Mouse (Mus musculus) heart, adult 2 months (tissue): ENCODE measurements around the gene Zfp277. TPM values are rescaled to one million over a fixed set of nuclear protein-coding genes. Genes with fewer than 3 reads are reported as not detected.

Experiments
- DNase-seq, 2 experiments: peaks; one replicate each; pipeline ENCODE4 v3.0.0; 2021
- H3K27ac ChIP-seq: fragments of 200-600 bp; 2 replicates; pipeline ENCODE4 v1.8.1; 2022
- H3K27me3 ChIP-seq: fragments of 200-500 bp; 2 replicates; pipeline ENCODE4 v1.6.1; 2012; ENCODE audit warnings: mild to moderate bottlenecking, low read length, inconsistent platforms, mixed read lengths; ENCODE audit not compliant: control insufficient read depth, insufficient read depth
- H3K36me3 ChIP-seq: fragments of 200-500 bp; 2 replicates; pipeline ENCODE4 v1.6.1; 2012; ENCODE audit warnings: low read length, inconsistent platforms; ENCODE audit not compliant: control insufficient read depth, insufficient read depth
- H3K4me1 ChIP-seq: fragments of 200-500 bp; 2 replicates; pipeline ENCODE4 v1.6.1; 2011; ENCODE audit warnings: low read length; ENCODE audit not compliant: control insufficient read depth, insufficient read depth
- H3K4me3 ChIP-seq: fragments of 200-600 bp; 2 replicates; pipeline ENCODE4 v1.8.1; 2022
- H3K79me2 ChIP-seq: fragments of 200-500 bp; replicated peaks from 2 replicates; pipeline ENCODE4 v1.6.1; 2012; ENCODE audit warnings: mild to moderate bottlenecking, inconsistent platforms, low read length, moderate library complexity, mixed read lengths; ENCODE audit not compliant: control insufficient read depth, insufficient read depth
- H3K9ac ChIP-seq: fragments of 200-500 bp; 2 replicates; pipeline ENCODE4 v1.6.1; 2012; ENCODE audit warnings: low read depth, mild to moderate bottlenecking, control low read depth, inconsistent platforms, low read length, mixed read lengths
- CTCF ChIP-seq: fragments of 200-600 bp; IDR thresholded peaks from 2 replicates; pipeline ENCODE4 v1.8.1; 2022; ENCODE audit warnings: antibody characterized with exemption, mild to moderate bottlenecking, moderate library complexity
- EP300 ChIP-seq: fragments of 200-500 bp; IDR thresholded peaks from 2 replicates; pipeline ENCODE4 v1.6.1; 2011; ENCODE audit warnings: low read depth, low read length, control low read depth; ENCODE audit not compliant: insufficient read depth
- POLR2A ChIP-seq: fragments of 200-500 bp; IDR thresholded peaks from 2 replicates; pipeline ENCODE4 v1.6.1; 2011; ENCODE audit warnings: mild to moderate bottlenecking, low read depth, low read length, control low read depth; ENCODE audit not compliant: insufficient read depth
- WGBS: fragments of 180-500 bp; shearing (Covaris S2); methylation state at CpG from one replicate; pipeline ENCODE4 v1.1.7; 2018; 5-methylcytosine and 5-hydroxymethylcytosine counted together
- intact Hi-C: fragments of 180-260 bp; cut with DNase I; formaldehyde crosslinking; loops from one replicate; pipeline ENCODE4 v1.15.1; 2025
- polyA plus RNA-seq: library from polyadenylated mRNA; depleted of rRNA; stranded (reverse); fragments of >200 nt; gene quantifications from 2 replicates; pipeline ENCODE4 v1.2.3, GENCODE M21; 2012; rRNA removed
- total RNA-seq, 2 experiments: library from RNA; stranded (reverse); gene quantifications; 2 replicates each; pipeline ENCODE4 v1.2.3; 2021

The Zfp277 gene
- total and polyA plus RNA-seq, 3 experiments, result 5.2 to 10.9 (median 10.6) TPM

DNA sequence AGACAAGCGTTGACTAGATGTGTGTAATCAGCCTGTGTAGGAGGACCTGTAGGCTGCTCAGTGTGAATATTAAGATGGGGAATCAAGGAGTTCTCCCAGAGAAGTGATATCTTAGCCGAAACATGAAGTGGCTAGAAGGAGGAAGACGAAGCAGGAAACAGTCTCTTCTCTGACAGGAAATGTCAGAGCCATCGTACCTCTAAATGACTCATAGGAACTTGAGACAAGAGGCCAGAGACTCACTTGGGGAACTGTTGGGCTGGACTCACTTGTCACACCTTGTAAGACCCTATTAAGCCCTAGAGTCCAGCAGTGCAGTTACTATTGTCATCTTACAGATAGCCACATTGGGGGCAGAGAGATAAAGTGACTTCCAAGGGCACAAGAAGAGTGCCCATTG is 172.4 kb downstream of the Zfp277 start:
- intact Hi-C loops, result no loop called here
- no peak overlapping the region for H3K4me3 ChIP-seq
- no peak for DNase-seq
- no peaks in the 10 kb centered on the region for H3K4me1 ChIP-seq
- no peaks in the 10 kb centered on the region for H3K27me3 ChIP-seq
- TF ChIP-seq EP300 (no peak), POLR2A (no peak), CTCF (no peak)
- H3K27ac ChIP-seq, result no peak overlapping the region
- H3K9ac ChIP-seq, result no peak overlapping the region
- 50% methylated on average over 4 of the region's 4 CpGs for WGBS
- H3K79me2 ChIP-seq, result no peaks in the 10 kb centered on the region
- H3K36me3 ChIP-seq, result no peaks in the 10 kb centered on the region

DNA sequence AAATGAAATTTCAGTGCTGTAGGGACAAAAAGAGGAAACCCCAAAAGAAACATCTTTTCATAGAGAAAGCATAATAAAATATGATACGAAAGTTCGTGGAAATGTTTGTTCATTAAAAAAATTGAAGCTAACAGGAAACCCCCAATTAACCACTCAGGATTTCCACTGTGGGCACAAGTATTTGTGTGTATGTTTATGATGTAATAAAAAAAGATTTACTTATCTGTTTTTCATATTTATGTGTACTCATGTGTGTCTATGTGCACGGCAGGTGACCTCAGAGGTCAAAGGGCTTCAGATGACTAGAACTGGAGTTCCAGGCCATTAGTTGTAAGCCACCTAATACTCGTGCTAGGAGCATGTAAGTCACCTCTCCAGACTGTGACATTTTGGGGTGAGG is 173.0 kb downstream of the Zfp277 start:
- Histone ChIP-seq H3K27ac (no peak overlapping the region), H3K79me2 (no peaks in the 10 kb centered on the region), H3K4me1 (no peaks in the 10 kb centered on the region), H3K27me3 (no peaks in the 10 kb centered on the region), H3K9ac (no peak overlapping the region), H3K36me3 (no peaks in the 10 kb centered on the region), H3K4me3 (no peak overlapping the region)
- WGBS, result 83% methylated on average over 4 of the region's 4 CpGs
- no peak for DNase-seq
- intact Hi-C loops, result no loop called here
- TF ChIP-seq EP300 (no peak), CTCF (no peak), POLR2A (no peak)

DNA sequence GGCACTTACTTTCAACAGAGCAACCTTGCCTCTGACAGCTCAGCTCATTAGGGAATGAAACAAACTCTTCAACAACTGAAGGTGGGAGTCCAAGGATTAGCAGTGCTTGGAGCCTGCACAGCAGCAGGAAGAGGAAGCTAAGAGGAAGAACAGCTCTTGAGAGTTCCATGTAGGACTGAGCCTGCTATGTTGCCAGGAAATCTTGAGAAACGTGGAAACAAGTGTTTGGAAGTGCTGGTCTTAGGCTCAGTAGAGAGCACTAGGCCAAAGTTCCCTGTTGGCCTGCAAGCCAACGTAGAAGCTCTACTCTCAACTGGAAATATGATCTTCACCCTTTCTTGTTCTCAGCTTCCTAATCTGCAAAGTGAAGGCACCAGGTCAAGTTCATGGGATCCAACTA is 177.4 kb downstream of the Zfp277 start:
- 55% methylated on average over 2 of the region's 2 CpGs for WGBS
- TF ChIP-seq POLR2A (no peak), CTCF (no peak), EP300 (no peak)
- Histone ChIP-seq H3K27ac (no peak overlapping the region), H3K4me1 (no peaks in the 10 kb centered on the region), H3K79me2 (no peaks in the 10 kb centered on the region), H3K4me3 (no peak overlapping the region), H3K9ac (no peak overlapping the region), H3K27me3 (no peaks in the 10 kb centered on the region), H3K36me3 (no peaks in the 10 kb centered on the region)
- intact Hi-C loops, result no loop called here
- DNase-seq, result no peak

Other genes with a start within 250 kb of the Zfp277 start
- gene Lsmem1, start 246.4 kb downstream of the Zfp277 start, total RNA-seq, result 10 to 100 TPM; 43.2 to 45.4 TPM
- 22.2 and 39.4 TPM in 2 replicates for gene Lsmem1, start 246.4 kb downstream of the Zfp277 start, polyA plus RNA-seq
- gene Ifrd1, start 197.4 kb downstream of the Zfp277 start, total RNA-seq, result 10 to 100 TPM; 85.1 to 87.6 TPM
- 14.1 and 34.8 TPM in 2 replicates for gene Ifrd1, start 197.4 kb downstream of the Zfp277 start, polyA plus RNA-seq
- gene Dock4, start 50 bp upstream of the Zfp277 start, total RNA-seq, result 10 to 100 TPM; 11.2 to 13.6 TPM
- gene Dock4, start 50 bp upstream of the Zfp277 start, polyA plus RNA-seq, result 4.3 and 7.5 TPM in 2 replicates